Mouse (Mus musculus): ENCODE measurements around the gene Myg1.

DNA sequence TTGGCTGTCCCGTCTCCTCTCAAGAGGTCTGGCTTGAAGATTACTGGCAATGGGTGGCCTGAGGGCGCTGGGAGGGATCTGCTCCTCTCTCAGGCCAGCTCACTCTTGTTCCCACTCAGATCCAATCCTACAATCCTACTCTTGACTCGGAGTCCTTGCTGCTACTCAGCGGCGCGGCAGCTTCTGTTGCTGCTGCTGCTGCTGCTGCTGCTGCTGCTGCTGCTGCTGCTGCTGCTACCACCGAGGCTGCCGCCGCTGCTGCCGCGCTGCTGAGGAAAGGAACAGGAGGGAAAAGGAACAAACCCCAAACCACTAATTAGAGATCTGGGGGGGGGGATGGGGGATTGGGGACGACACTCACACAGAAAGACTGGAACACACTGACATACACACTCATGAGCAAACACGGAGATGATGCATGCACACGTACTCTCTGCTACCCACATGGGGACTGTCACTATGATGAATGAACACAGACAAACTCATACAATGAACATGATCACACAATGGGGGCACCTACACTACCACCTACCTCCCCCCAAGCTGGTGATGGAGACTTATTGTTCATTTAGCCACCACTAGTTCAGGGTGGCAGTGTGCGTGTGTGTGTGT, 35.3 kb downstream of the Myg1 start, which contains the start of gene Sp7:
- no peak for TF ChIP-seq CTCF (IDR thresholded peaks at IDR 0.05; ENCODE audit: low read depth, low read length)
- TF ChIP-seq POLR2A (IDR thresholded peaks at IDR 0.05; ENCODE audit: extremely low read depth, insufficient read depth, low read length) = no peak
